ENCODE assay signal across 7 mouse cellular contexts in genomic region chr3:97900516-97901490, GRCm38 (mm10). TPM values are rescaled to one million over a fixed set of nuclear protein-coding genes. Genes with fewer than 3 reads are reported as not detected.
A peak's percentile ranks its signal among the peaks of the same experiment; 100 is the strongest.
DNase-seq lines count a peak whose midpoint lies in the region; ATAC-seq lines count a peak whose summit lies in the region.

TSS of gene Sec22b (plus strand) at chr3:97901190.

- no peaks in the 10 kb centered on the region for H3K27me3 ChIP-seq in intestine, embryonic 15.5 days (replicated peaks)
- no peaks in the 10 kb centered on the region for H3K27me3 ChIP-seq in midbrain, embryonic 10.5 days (ENCODE audit: low read depth, poor library complexity, severe bottlenecking)

- H3K36me3 ChIP-seq in intestine, embryonic 15.5 days, result no peaks in the 10 kb centered on the region
- H3K36me3 ChIP-seq in midbrain, embryonic 10.5 days, result no peaks in the 10 kb centered on the region

- H3K4me3 ChIP-seq in intestine, embryonic 15.5 days (replicated peaks), result peak within 1 kb of the TSS; percentile 97
- H3K4me3 ChIP-seq in midbrain, embryonic 10.5 days, result peak within 1 kb of the TSS; percentile 96

- ATAC-seq in intestine, embryonic 15.5 days, result peak; percentile 88

- H3K9me3 ChIP-seq in intestine, embryonic 15.5 days, result no peaks in the 10 kb centered on the region
- H3K9me3 ChIP-seq in midbrain, embryonic 10.5 days (replicated peaks), result no peaks in the 10 kb centered on the region

- peak within 1 kb of the TSS; percentile 63 for H3K27ac ChIP-seq in intestine, embryonic 15.5 days
- peak within 1 kb of the TSS; percentile 87 for H3K27ac ChIP-seq in midbrain, embryonic 10.5 days (replicated peaks)

- peak within 1 kb of the TSS; percentile 98 for H3K9ac ChIP-seq in intestine, embryonic 15.5 days

- intact Hi-C loops in gastrocnemius, postnatal 36 days (cut with DNase I), result no loop called here
- intact Hi-C loops in left cerebral cortex, postnatal 25 days (cut with DNase I), result no loop called here

- H3K4me1 ChIP-seq in intestine, embryonic 15.5 days (replicated peaks), result peaks cover 7% of the 10 kb centered on the region
- H3K4me1 ChIP-seq in midbrain, embryonic 10.5 days, result peaks cover 19% of the 10 kb centered on the region

- WGBS in intestine, embryonic 15.5 days, result 3% methylated on average over 41 of the region's 41 CpGs
- WGBS in midbrain, embryonic 10.5 days, result 6% methylated on average over 41 of the region's 41 CpGs

- H3K4me2 ChIP-seq in intestine, embryonic 15.5 days (replicated peaks), result peak within 1 kb of the TSS; percentile 77

- peak; percentile 93 for DNase-seq in adrenal gland, adult 2 months
- DNase-seq in embryo, embryonic 11.5 days (ENCODE audit: low read depth, low spot score), result peak; percentile 85
- peak; percentile 83 to 90 for DNase-seq in gastrocnemius, postnatal 36 days
- peak; percentile 89 to 93 for DNase-seq in left cerebral cortex, postnatal 25 days (ENCODE audit: low spot score in 2 of 2)
- DNase-seq in midbrain, embryonic 10.5 days (ENCODE audit: low spot score), result peak; percentile 85
- peak; percentile 82 for DNase-seq in right cerebral cortex, postnatal 4 days

RNA-seq across cellular contexts. Expression of gene Sec22b, which starts in this region (rescaled TPM):
- 100 to 1,000 TPM in 1 of 2 experiments, 10 to 100 TPM in 1; 98.8 to 160 TPM for total RNA-seq in adrenal gland, adult 2 months (2021)
- 15.5 and 21.4 TPM in 2 replicates for polyA plus RNA-seq in adrenal gland, adult 2 months (2012; rRNA removed)
- total RNA-seq in gastrocnemius, postnatal 36 days (2021), result 10 to 100 TPM; 22.0 to 24.0 TPM
- polyA plus RNA-seq in intestine, embryonic 15.5 days (2015; fragmentation: Nextera tagmentation; extraction: Ambion mirVana), result 132 and 142 TPM in 2 replicates
- total RNA-seq in left cerebral cortex, postnatal 25 days (2021), result 10 to 100 TPM; 70.9 to 76.7 TPM
- 111 and 116 TPM in 2 replicates for polyA plus RNA-seq in midbrain, embryonic 10.5 days (2016; fragmentation: Nextera tagmentation; extraction: Ambion mirVana)

Comparison
In these comparisons a context has a peak if more than half of its experiments do, and no peak if none do; other contexts are left out.
1. Peak in every context shown above with its lines: DNase-seq, ATAC-seq, H3K4me3 ChIP-seq and H3K27ac ChIP-seq.